Mouse (Mus musculus): ENCODE data around the gene Chrnb4.

DNA sequence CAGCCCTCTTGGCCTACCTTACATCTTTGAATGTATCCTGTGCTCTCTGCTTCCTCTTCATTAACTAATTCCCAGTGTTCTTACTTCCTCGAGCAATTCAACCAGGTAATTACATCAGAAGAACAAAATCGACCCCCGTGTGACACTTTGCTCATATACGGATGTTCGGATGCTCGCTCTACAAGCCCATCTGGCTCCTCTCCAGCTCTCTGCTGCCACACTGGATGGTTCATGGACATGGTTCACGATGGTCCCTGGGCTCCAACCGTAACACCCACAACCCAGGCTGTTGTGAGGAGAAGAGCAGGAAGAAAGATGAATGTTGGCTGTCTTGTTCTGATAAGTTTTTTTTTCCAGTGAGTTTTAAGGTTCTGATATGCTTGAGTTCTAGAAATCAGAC, 9.6 kb downstream of the Chrnb4 start:
- TF ChIP-seq POLR2A (IDR thresholded peaks at IDR 0.05; ENCODE audit: insufficient read length, low read depth), result no peak
- TF ChIP-seq POLR2AphosphoS2 (IDR thresholded peaks at IDR 0.05; ENCODE audit: insufficient read length, low read depth), result no peak
- no peak for TF ChIP-seq MYOG (IDR thresholded peaks at IDR 0.05; ENCODE audit: control insufficient read depth in 1 of 3, insufficient read depth in 1 of 3, insufficient read length in 2 of 3, low read depth in 2 of 3)
- TF ChIP-seq SRF (IDR thresholded peaks at IDR 0.05; ENCODE audit: control insufficient read depth, insufficient read length, low read depth), result no peak
- no peak for TF ChIP-seq MAX (IDR thresholded peaks at IDR 0.05; ENCODE audit: low read depth)
- TF ChIP-seq CEBPB (IDR thresholded peaks at IDR 0.05; ENCODE audit: insufficient read depth, poor library complexity, severe bottlenecking), result no peak
- TF ChIP-seq TCF12 (IDR thresholded peaks at IDR 0.05; ENCODE audit: insufficient read depth, poor library complexity, severe bottlenecking), result no peak
- no peak for TF ChIP-seq USF1 (IDR thresholded peaks at IDR 0.05; ENCODE audit: low read depth)
